In genomic region chr5:132436901-132437300, GRCm38 (mm10) we compare ENCODE assay signal across 11 mouse cellular contexts.
DNase-seq lines count a peak whose midpoint lies in the region; ATAC-seq and TF ChIP-seq lines count a peak whose summit lies in the region.
"Had no signal": no experiment of that assay in that cellular context is flagged by ENCODE, and none has a peak within 500 bp of the region (broad histone marks: within the 10 kb centered on the region; RNA-seq: fewer than 3 reads in every experiment).

No protein-coding gene starts in this region.

- no peak overlapping the region for H3K9ac ChIP-seq in embryonic facial prominence, embryonic 14.5 days (ENCODE audit: low read depth, low read length)
- H3K9ac ChIP-seq in intestine, postnatal 0 days (ENCODE audit: low read depth, low read length): no peak overlapping the region
- H3K9ac ChIP-seq in stomach, postnatal 0 days (ENCODE audit: low read length): no peak overlapping the region

- no peaks in the 10 kb centered on the region for H3K36me3 ChIP-seq in embryonic facial prominence, embryonic 14.5 days (ENCODE audit: control insufficient read depth, insufficient read depth, low read length)
- H3K36me3 ChIP-seq in embryonic facial prominence, embryonic 10.5 days (replicated peaks): no peaks in the 10 kb centered on the region
- H3K36me3 ChIP-seq in intestine, postnatal 0 days (ENCODE audit: control insufficient read depth, insufficient read depth): no peaks in the 10 kb centered on the region
- no peaks in the 10 kb centered on the region for H3K36me3 ChIP-seq in stomach, postnatal 0 days (ENCODE audit: control insufficient read depth, insufficient read depth, low read length)

- H3K27ac ChIP-seq in embryonic facial prominence, embryonic 14.5 days (replicated peaks; ENCODE audit: low read depth, low read length): no peak overlapping the region
- no peak overlapping the region for H3K27ac ChIP-seq in embryonic facial prominence, embryonic 10.5 days (replicated peaks)
- no peak overlapping the region for H3K27ac ChIP-seq in intestine, postnatal 0 days (ENCODE audit: low read depth, low read length)
- H3K27ac ChIP-seq in stomach, postnatal 0 days (replicated peaks): no peak overlapping the region
- H3K27ac ChIP-seq in left cerebral cortex, adult 2 months: no peak overlapping the region
- H3K27ac ChIP-seq: macrophage had no signal

- TF ChIP-seq EP300 in stomach, postnatal 0 days (optimal IDR thresholded peaks at IDR 0.05): no peak

- H3K4me3 ChIP-seq in embryonic facial prominence, embryonic 14.5 days (ENCODE audit: low read depth, low read length): no peak overlapping the region
- no peak overlapping the region for H3K4me3 ChIP-seq in embryonic facial prominence, embryonic 10.5 days
- no peak overlapping the region for H3K4me3 ChIP-seq in intestine, postnatal 0 days (ENCODE audit: low read depth, low read length)
- no peak overlapping the region for H3K4me3 ChIP-seq in stomach, postnatal 0 days (ENCODE audit: low read depth, low read length)
- no peak overlapping the region for H3K4me3 ChIP-seq in left cerebral cortex, adult 2 months

- peaks cover 25% of the 10 kb centered on the region for H3K4me1 ChIP-seq in embryonic facial prominence, embryonic 14.5 days (ENCODE audit: control insufficient read depth, insufficient read depth, low read length)
- H3K4me1 ChIP-seq in embryonic facial prominence, embryonic 10.5 days: peaks cover 8% of the 10 kb centered on the region
- H3K4me1 ChIP-seq in intestine, postnatal 0 days (replicated peaks; ENCODE audit: control insufficient read depth, insufficient read depth, low read length): no peaks in the 10 kb centered on the region
- H3K4me1 ChIP-seq in stomach, postnatal 0 days (replicated peaks; ENCODE audit: control insufficient read depth, insufficient read depth): no peaks in the 10 kb centered on the region

- no peak overlapping the region for H3K4me2 ChIP-seq in embryonic facial prominence, embryonic 14.5 days (ENCODE audit: low read depth, low read length)
- H3K4me2 ChIP-seq in intestine, postnatal 0 days (replicated peaks; ENCODE audit: low read depth): peak overlapping the region; percentile 18; the same call in 1 of the 2 replicates
- no peak overlapping the region for H3K4me2 ChIP-seq in stomach, postnatal 0 days (replicated peaks; ENCODE audit: low read depth)

- WGBS in embryonic facial prominence, embryonic 14.5 days: 39% methylated on average over 1 of the region's 1 CpGs
- 84% methylated on average over 1 of the region's 1 CpGs for WGBS in embryonic facial prominence, embryonic 10.5 days
- WGBS in intestine, postnatal 0 days: 14% methylated on average over 1 of the region's 1 CpGs
- 8% methylated on average over 1 of the region's 1 CpGs for WGBS in stomach, postnatal 0 days

- H3K27me3 ChIP-seq in embryonic facial prominence, embryonic 14.5 days (replicated peaks; ENCODE audit: control insufficient read depth, insufficient read depth, low read length): no peaks in the 10 kb centered on the region
- H3K27me3 ChIP-seq in embryonic facial prominence, embryonic 10.5 days (replicated peaks; ENCODE audit: low read depth, poor library complexity, severe bottlenecking): no peaks in the 10 kb centered on the region
- no peaks in the 10 kb centered on the region for H3K27me3 ChIP-seq in intestine, postnatal 0 days (replicated peaks; ENCODE audit: control insufficient read depth, insufficient read depth, low read length)
- H3K27me3 ChIP-seq in stomach, postnatal 0 days (ENCODE audit: control insufficient read depth, insufficient read depth, low read length): no peaks in the 10 kb centered on the region

- no peak for ATAC-seq in embryonic facial prominence, embryonic 14.5 days (ENCODE audit: low read depth)
- ATAC-seq in intestine, postnatal 0 days: peak; percentile 82
- ATAC-seq in stomach, postnatal 0 days (ENCODE audit: low FRiP score, low TSS enrichment): peak; percentile 57; the same call in 1 of the 2 replicates

- no peaks in the 10 kb centered on the region for H3K9me3 ChIP-seq in embryonic facial prominence, embryonic 14.5 days (ENCODE audit: control insufficient read depth, low read length)
- H3K9me3 ChIP-seq in embryonic facial prominence, embryonic 10.5 days: no peaks in the 10 kb centered on the region
- H3K9me3 ChIP-seq in intestine, postnatal 0 days (ENCODE audit: control insufficient read depth): no peaks in the 10 kb centered on the region
- H3K9me3 ChIP-seq in stomach, postnatal 0 days (ENCODE audit: control insufficient read depth, low read length): no peaks in the 10 kb centered on the region

- intact Hi-C loops in left cerebral cortex, adult 2 months (cut with DNase I): no loop called here

- DNase-seq in embryonic facial prominence, embryonic 14.5 days (ENCODE audit: low spot score): peak; percentile 84
- no peak for DNase-seq in embryonic facial prominence, embryonic 10.5 days (ENCODE audit: low spot score)
- peak; percentile 22 for DNase-seq in ovary, postnatal 14 days (ENCODE audit: low spot score)
- DNase-seq in ovary, postnatal 10 days (ENCODE audit: low spot score): no peak
- peak; percentile 36 for DNase-seq in stomach, postnatal 0 days (ENCODE audit: low spot score)
- no peak for DNase-seq in left cerebral cortex, adult 2 months (ENCODE audit: extremely low spot score in 1 of 2, low spot score in 2 of 2)
- no peak for DNase-seq in spleen, postnatal 14 days (ENCODE audit: low spot score in 2 of 2)
- DNase-seq: cerebellum, postnatal 14 days; thymus, adult 2 months had no signal

- TF ChIP-seq CTCF in intestine, postnatal 0 days (IDR thresholded peaks at IDR 0.05; ENCODE audit: low read depth): no peak
- TF ChIP-seq CTCF in stomach, postnatal 0 days (IDR thresholded peaks at IDR 0.05; ENCODE audit: low read depth): no peak
- TF ChIP-seq CTCF in left cerebral cortex, adult 2 months (IDR thresholded peaks at IDR 0.05): no peak

Comparison
In these comparisons a context has a peak if more than half of its experiments do, and no peak if none do; other contexts are left out.
1. DNase-seq: peak in embryonic facial prominence, embryonic 14.5 days (single experiment), ovary, postnatal 14 days (single experiment) and stomach, postnatal 0 days (single experiment); none in embryonic facial prominence, embryonic 10.5 days (single experiment), ovary, postnatal 10 days (single experiment), left cerebral cortex, adult 2 months (0 of 2) and spleen, postnatal 14 days (0 of 2).